Comparison of ENCODE assay signal across 7 mouse cellular contexts in the genomic region with DNA sequence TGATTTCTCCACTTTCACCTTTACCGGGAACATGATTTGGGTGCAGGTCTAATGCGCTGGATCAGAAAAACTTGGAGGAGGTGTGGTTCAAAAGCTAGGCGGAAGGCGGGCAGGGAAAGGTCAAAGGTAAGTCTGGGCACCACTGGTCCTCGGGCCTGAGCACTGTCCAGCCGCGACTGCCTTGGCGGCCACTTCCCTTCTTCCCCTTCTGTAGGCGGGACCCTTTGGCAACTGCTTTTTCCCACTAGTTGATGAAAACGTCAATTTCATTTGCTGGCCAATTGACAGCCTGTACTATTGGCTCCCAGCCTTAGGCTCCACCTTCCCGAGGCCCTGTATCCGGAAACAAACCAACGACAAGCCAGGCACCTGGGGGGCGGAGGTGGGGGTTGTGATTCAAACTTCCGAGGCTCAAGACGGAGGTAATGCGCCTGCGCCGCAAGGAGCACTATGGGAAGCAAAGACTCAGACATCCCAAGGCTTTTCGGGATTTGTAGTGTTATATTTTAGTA. TPM values are rescaled to one million over a fixed set of nuclear protein-coding genes. Genes with fewer than 3 reads are reported as not detected.
DNase-seq lines count a peak whose midpoint lies in the region; ATAC-seq lines count a peak whose summit lies in the region.

A gene (minus strand): TSS at position 396 of the 512 bp plus-strand sequence.

- H3K4me3 ChIP-seq in intestine, embryonic 16.5 days (ENCODE audit: low read length), result peak within 1 kb of the TSS; percentile 58
- peak within 1 kb of the TSS; percentile 49 for H3K4me3 ChIP-seq in midbrain, embryonic 11.5 days (ENCODE audit: low read depth, low read length)

- intact Hi-C loops in left cerebral cortex, postnatal 36 days (cut with DNase I), result no loop called here

- DNase-seq in adrenal gland, adult 8-10 months, result peak; percentile 99
- DNase-seq in embryo, embryonic 9.5 days (ENCODE audit: extremely low spot score), result peak; percentile 94
- DNase-seq in gastrocnemius, postnatal 4 days (ENCODE audit: low spot score in 2 of 2), result peak; percentile 79 to 95
- DNase-seq in left cerebral cortex, postnatal 36 days (ENCODE audit: low spot score in 2 of 2), result peak; percentile 97 to 98
- DNase-seq in midbrain, embryonic 11.5 days (ENCODE audit: low spot score, missing footprints), result peak; percentile 97
- peak; percentile 99 for DNase-seq in skeletal muscle tissue, adult 2 months (ENCODE audit: low read depth, low spot score)

- no peaks in the 10 kb centered on the region for H3K9me3 ChIP-seq in intestine, embryonic 16.5 days (ENCODE audit: control insufficient read depth, low read length)
- no peaks in the 10 kb centered on the region for H3K9me3 ChIP-seq in midbrain, embryonic 11.5 days (ENCODE audit: control insufficient read depth, low read length)

- peak within 1 kb of the TSS; percentile 71 for H3K9ac ChIP-seq in intestine, embryonic 16.5 days (ENCODE audit: low read depth, low read length)
- H3K9ac ChIP-seq in midbrain, embryonic 11.5 days (ENCODE audit: low read length), result peak within 1 kb of the TSS; percentile 73

- H3K4me1 ChIP-seq in intestine, embryonic 16.5 days (ENCODE audit: control insufficient read depth, insufficient read depth, low read length), result peaks cover 21% of the 10 kb centered on the region
- H3K4me1 ChIP-seq in midbrain, embryonic 11.5 days (ENCODE audit: control insufficient read depth, insufficient read depth, low read length), result peaks cover 17% of the 10 kb centered on the region

- H3K27me3 ChIP-seq in intestine, embryonic 16.5 days (replicated peaks; ENCODE audit: control insufficient read depth, insufficient read depth, low read length), result no peaks in the 10 kb centered on the region
- H3K27me3 ChIP-seq in midbrain, embryonic 11.5 days (ENCODE audit: control insufficient read depth, insufficient read depth, low read length), result no peaks in the 10 kb centered on the region

- peaks cover 11% of the 10 kb centered on the region for H3K36me3 ChIP-seq in intestine, embryonic 16.5 days (ENCODE audit: control insufficient read depth, insufficient read depth, low read length)
- H3K36me3 ChIP-seq in midbrain, embryonic 11.5 days (ENCODE audit: control insufficient read depth, insufficient read depth, low read length), result peaks cover 14% of the 10 kb centered on the region; the same call in 1 of the 2 replicates

- under 1% methylated on average over 20 of the region's 20 CpGs for WGBS in intestine, embryonic 16.5 days
- WGBS in midbrain, embryonic 11.5 days, result under 1% methylated on average over 20 of the region's 20 CpGs

- peak within 1 kb of the TSS; percentile 75 for H3K4me2 ChIP-seq in intestine, embryonic 16.5 days (ENCODE audit: low read depth, low read length)
- peak within 1 kb of the TSS; percentile 97 for H3K4me2 ChIP-seq in midbrain, embryonic 11.5 days

- peak within 1 kb of the TSS; percentile 64 for H3K27ac ChIP-seq in intestine, embryonic 16.5 days (ENCODE audit: low read length)
- H3K27ac ChIP-seq in midbrain, embryonic 11.5 days (ENCODE audit: low read depth, low read length), result no peak within 1 kb of the TSS

- peak; percentile 83 for ATAC-seq in intestine, embryonic 16.5 days
- ATAC-seq in midbrain, embryonic 11.5 days (ENCODE audit: low FRiP score), result peak; percentile 89

RNA-seq across cellular contexts. Expression of the gene that starts here (rescaled TPM):
- total RNA-seq in adrenal gland, adult 8-10 months (2022), result 10 to 100 TPM; 56.1 to 65.5 (median 61.7) TPM
- total RNA-seq in gastrocnemius, postnatal 4 days (2021), result 10 to 100 TPM; 17.3 to 18.6 TPM
- 44.5 and 50.0 TPM in 2 replicates for polyA plus RNA-seq in intestine, embryonic 16.5 days (2015; fragmentation: Nextera tagmentation; extraction: Ambion mirVana)
- total RNA-seq in left cerebral cortex, postnatal 36 days (2021), result 10 to 100 TPM; 35.9 to 45.5 TPM
- 48.7 and 49.7 TPM in 2 replicates for polyA plus RNA-seq in midbrain, embryonic 11.5 days (2014; fragmentation: Nextera tagmentation; extraction: Ambion mirVana)
